Mouse (Mus musculus): Measurements from ENCODE around the gene Gm3336. TPM values are rescaled to one million over a fixed set of nuclear protein-coding genes. Genes with fewer than 3 reads are reported as not detected.

Gene Gm3336
- total RNA-seq, 4 experiments from 2014 or later: not detected

DNA sequence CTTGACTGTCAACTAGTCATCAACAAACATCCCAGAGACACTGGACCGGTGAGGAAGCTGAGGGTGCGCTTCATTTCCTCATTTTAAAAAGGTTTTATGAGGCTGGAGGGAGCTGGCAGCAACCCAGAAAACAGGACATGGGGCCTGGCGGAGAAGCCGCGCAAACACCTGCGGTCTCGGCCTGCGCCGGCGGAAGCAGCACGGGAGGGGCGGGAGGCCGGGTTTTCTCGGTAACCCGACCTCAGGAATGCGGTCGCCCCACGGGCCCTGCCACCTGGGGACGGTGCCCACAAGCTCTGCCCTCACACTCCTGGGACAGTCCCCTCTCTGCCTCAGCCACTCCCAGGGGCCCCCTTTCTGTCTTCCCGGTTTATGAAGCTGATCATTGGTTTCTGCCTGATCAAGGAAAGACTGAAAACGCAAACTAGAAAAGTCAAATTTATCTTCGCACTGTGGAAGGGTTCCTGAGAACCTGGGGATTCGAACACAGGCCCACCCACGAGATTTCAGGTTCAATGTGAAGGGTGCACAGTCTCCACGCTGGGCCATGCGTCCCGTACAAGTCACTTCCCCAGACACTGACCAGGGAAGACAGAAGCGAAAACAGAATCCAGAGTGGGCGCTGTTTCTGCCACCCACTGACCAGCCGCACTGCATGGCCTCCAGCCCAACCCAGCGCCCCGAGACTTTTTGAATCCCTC lies 22.9 kb upstream of the Gm3336 start:
- no peak for DNase-seq (ENCODE audit: low spot score)

DNA sequence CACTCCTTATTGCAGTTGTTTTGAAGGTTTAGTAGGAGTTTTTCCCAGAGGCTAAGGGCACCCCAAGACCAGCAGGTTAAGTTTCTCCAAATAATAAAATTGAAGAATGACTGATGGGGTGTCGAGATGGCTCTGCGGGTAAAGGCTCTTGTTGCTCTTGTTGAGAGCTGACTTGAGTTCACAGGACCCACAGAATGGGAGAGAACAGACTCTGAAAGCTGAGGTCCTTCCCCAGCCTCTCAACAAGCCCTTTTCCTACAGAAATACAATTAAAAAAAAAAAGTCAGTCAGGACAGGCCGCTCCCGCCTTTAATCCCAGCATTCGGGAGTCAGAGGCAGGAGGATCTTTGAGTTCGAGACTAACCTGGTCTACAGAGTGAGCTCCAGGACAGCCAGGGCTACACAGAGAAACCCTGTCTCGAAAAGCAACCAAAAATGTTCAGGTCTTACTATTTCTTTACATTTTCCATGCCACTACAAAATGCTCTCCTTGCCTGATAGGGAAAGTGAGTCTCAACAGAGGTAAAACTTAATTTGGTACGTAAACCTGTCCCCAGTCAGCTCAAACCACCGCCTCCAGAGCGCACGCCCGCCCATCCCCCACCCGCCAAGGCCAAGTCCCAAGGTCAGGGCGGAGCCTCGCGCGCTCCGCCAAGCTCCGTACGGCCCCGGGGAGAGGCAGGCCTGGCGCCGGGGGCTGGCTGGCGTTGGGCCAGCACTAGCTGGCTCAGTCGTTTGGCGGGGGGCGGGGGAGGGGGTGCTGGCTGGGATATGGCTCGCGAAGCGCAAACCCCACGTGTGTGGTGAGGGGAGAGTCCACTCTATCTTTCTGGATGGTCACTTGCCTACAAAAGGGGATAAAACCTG lies 22.1 kb upstream of the Gm3336 start:
- DNase-seq (ENCODE audit: low spot score): peak; percentile 42

GRCm38 (mm10) chr8:70696946-70697345 lies 21.4 kb upstream of the Gm3336 start:
- no peak for DNase-seq (ENCODE audit: low spot score)

DNA sequence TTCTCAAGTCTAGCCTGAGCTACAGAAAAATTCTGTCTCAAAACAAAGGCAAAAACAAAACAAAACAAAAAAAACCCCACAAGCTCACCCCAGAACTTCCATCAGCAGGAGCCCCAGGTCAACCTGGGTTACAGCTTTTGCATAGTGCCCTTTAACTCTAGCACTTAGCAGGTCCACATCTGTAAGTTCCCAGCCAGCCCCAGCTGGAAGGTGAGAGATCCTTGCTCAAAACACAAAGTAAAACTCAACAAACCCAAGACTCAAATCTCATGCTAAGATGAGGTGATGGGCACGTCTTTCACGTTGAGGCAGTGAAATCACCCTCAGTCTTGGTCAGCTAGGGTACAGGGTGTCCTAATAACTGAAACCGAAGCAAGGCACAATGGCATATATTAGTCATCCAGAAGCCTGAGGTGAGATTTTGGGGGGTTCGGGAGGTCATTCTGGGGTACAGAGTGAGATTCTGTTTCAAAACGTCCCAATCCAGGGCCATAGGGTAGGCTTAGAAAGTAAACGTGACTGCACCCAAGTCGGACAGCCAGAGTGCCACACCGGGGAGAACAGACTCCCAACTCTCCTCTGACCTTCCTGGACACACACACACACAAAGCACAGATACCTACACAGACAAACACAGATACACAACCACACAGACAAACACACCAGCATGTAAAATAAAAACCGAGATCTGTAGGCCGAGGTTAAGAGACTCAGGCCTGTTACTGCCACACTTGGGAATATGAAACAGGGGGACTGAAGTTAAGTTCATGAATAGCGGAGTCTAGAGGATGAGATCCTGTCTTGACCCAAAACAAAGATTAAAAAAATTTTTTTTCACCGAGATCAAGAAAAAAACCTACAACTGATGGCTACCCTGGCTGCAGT lies 20.7 kb upstream of the Gm3336 start:
- no peak for DNase-seq (ENCODE audit: low spot score)

GRCm38 (mm10) chr8:70698310-70699109 lies 19.8 kb upstream of the Gm3336 start, which contains the start of gene Jund:
Gene Jund (plus strand): TSS chr8:70698949.
- DNase-seq (ENCODE audit: low spot score): peak; percentile 99

DNA sequence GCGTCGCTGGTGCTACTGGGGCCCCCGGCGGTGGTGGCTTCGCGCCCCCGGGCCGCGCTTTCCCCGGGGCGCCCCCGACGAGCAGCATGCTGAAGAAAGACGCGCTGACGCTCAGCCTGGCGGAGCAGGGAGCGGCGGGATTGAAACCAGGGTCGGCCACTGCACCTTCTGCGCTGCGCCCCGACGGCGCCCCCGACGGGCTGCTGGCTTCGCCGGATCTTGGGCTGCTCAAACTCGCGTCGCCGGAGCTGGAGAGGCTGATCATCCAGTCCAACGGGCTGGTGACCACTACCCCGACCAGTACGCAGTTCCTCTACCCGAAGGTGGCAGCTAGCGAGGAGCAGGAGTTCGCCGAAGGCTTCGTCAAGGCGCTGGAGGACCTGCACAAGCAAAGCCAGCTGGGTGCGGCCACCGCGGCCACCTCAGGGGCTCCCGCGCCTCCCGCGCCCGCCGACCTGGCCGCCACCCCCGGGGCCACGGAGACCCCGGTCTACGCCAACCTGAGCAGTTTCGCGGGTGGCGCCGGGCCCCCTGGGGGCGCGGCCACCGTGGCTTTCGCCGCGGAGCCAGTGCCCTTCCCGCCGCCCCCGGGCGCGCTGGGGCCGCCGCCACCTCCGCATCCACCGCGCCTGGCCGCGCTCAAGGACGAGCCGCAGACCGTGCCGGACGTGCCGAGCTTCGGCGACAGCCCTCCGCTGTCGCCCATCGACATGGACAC lies 19.1 kb upstream of the Gm3336 start:
- DNase-seq (ENCODE audit: low spot score): peak; percentile 68

- peak; percentile 74 for DNase-seq (ENCODE audit: low spot score)
Measured at GRCm38 (mm10) chr8:70699834-70700554, 18.3 kb upstream of the Gm3336 start.

DNA sequence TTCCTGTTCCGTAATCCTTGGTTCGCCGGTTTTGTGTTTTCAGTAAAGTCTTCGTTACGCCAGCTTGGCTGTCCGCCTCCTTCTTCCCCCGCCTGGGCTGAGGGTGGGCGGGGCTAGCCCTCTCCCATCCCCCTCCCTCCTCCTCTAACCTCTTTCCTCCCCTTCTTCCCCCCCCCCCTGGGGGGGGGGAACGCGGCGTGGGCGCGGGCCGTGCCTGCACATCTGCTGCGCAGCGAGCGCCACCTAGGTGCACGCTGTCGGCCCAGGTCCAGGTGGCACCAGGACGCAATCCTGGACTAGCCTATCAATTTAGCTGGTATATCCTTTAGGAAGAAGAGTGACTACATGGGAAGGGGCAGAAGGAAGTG lies 17.8 kb upstream of the Gm3336 start:
- DNase-seq (ENCODE audit: low spot score): peak; percentile 86

- no peak for DNase-seq (ENCODE audit: low spot score)
Measured at GRCm38 (mm10) chr8:70701048-70701981, 17.0 kb upstream of the Gm3336 start.

DNA sequence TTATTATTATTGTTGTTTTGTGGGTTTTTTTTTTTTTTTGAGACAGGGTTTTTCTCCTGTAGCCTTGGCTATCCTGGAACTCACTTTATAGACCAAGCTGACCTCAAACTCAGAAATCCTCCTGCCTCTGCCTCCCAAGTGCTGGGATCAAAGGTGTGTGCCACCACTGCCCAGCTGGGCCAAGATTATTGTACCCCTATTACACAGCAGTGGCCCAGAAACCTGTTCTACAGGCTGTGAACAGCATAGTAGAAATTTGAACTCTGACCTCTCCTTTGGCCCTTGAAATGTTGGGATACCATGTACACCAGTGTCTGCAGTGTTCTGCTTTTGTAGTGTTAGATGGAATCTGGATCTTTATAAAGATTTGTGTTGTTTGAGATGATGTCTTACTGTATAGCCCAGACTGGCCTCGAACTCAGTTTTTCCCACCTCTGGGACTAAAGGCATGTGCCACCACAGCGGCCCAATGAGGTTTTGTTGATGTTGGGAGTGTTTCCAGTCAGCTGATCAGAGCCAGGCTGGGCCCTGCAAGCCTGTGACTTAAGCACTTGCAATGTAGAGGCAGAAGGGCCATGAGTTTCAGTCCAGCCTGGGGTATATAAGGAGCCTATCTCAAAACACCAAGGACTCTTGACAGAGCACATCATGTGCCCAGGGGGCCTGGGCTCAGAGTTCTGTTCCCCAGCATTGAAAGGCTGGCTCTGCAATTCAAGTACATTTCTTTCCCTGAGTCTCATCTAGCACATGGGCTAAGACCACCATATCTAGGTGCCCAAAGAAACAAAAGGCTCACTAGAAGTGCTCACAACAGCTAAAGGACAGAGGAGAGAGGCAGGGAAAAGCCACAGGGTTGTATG lies 16.1 kb upstream of the Gm3336 start:
- peak; percentile 38 for DNase-seq (ENCODE audit: low spot score)

DNA sequence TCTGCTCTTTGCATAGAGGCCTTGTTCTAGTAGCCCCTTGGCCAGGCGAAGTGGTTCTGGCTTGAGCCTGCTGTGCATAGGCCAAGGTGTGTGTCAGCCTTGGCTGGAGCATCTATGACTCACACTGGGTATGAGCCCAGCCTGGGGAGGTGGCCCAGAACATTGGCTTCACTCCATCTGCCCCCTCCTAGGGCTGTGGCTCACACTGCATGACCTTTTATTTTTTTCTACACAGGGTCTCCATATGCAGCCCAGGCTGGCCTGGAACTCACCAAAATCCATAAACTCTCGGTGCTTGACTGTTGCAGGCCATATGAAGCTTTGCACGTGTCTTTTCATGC lies 15.5 kb upstream of the Gm3336 start:
- DNase-seq (ENCODE audit: low spot score): peak; percentile 85

DNA sequence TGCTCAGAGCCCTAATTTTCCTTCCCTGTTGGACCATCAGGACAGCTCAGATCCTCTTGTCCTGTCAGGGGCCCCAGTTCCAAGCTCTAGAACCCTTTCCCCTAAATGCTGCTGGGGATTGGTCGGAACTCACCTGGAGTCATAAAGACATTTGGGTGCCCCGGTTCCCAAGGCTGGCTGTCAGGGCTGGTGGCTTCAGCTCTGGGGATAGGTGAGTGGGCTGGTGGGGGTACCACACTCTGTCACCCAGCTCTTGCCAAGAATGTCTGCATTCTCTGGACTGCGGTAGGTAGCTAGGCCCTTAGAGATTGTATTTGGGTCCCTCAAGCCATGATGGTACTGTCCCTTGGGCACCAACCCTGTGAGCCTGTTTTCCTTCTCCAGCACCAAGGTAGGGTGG lies 15.1 kb upstream of the Gm3336 start, which contains the start of gene Iqcn:
TSS of gene Iqcn (plus strand) at position 171 of the 400 bp plus-strand sequence.
- DNase-seq (ENCODE audit: low spot score): no peak

DNA sequence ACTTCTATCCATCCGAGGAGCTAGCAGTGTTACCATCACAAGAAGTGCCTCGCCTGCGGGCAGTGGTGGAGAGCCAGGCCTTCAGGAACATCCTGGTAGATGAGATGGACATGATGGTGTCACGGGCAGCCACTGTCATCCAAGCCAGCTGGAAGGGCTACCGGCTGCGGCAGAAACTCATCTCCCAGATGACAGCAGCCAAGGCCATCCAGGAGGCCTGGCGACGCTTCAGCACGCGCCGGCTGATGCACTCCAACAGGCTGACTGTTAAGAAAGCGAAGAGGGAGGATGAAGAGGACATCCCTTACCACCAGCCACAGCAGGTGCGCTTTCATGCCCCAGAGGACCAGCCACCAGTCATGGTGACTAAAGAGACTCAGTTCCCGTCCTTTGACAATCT lies 10.1 kb upstream of the Gm3336 start:
- no peak for DNase-seq (ENCODE audit: low spot score)

- DNase-seq (ENCODE audit: low spot score): no peak
Measured at GRCm38 (mm10) chr8:70709794-70710193, 8.5 kb upstream of the Gm3336 start.

- DNase-seq (ENCODE audit: low spot score): no peak
Measured at GRCm38 (mm10) chr8:70710296-70710695, 8.0 kb upstream of the Gm3336 start.

GRCm38 (mm10) chr8:70711041-70711440 lies 7.3 kb upstream of the Gm3336 start:
- no peak for DNase-seq (ENCODE audit: low spot score)

- DNase-seq (ENCODE audit: low spot score): no peak
Measured at GRCm38 (mm10) chr8:70713991-70714390, 4.4 kb upstream of the Gm3336 start.

GRCm38 (mm10) chr8:70715086-70715485 lies 3.3 kb upstream of the Gm3336 start:
- no peak for DNase-seq (ENCODE audit: low spot score)

Measured in heart, adult 8-10 months (tissue).